Mouse (Mus musculus): ENCODE measurements at regions not wholly inside any gene's neighbourhood (a gene's known extent, or its start where the extent isn't known, plus 50 kb on each side); places are given as distances from the start of the nearest gene placed in this dataset.
"Not testable (repeated sequence)": the region's sequence is repeated elsewhere in the genome, so short reads cannot be mapped to it uniquely, and the experiment has no call there.

- TF ChIP-seq CTCF (conservative IDR thresholded peaks at IDR 0.05; ENCODE audit: low read length) (no peak), NANOG (IDR thresholded peaks at IDR 0.05; ENCODE audit: borderline replicate concordance, low read length) (peak; percentile 68; the same call in 1 of the 2 replicates)
- peaks cover 95% of the 10 kb centered on the region for H3K4me1 ChIP-seq (replicated peaks; ENCODE audit: low read depth, low read length)
- no peaks in the 10 kb centered on the region for H3K27me3 ChIP-seq (ENCODE audit: insufficient read depth, low read length)
- H3K4me3 ChIP-seq (replicated peaks; ENCODE audit: low read length), result peak overlapping the region; percentile 27
- H3K9me3 ChIP-seq (ENCODE audit: low read length), result no peaks in the 10 kb centered on the region
- H3K36me3 ChIP-seq (ENCODE audit: insufficient read depth, low read length), result peaks cover 27% of the 10 kb centered on the region; the same call in 1 of the 2 replicates
Measured at GRCm38 (mm10) chr1:136680173-136680572, 55.5 kb downstream of the Zfp281 start.

GRCm38 (mm10) chr1:136682311-136682710 is 57.6 kb downstream of the Zfp281 start:
- Histone ChIP-seq H3K36me3 (ENCODE audit: insufficient read depth, low read length) (peaks cover 25% of the 10 kb centered on the region), H3K4me1 (replicated peaks; ENCODE audit: low read depth, low read length) (peaks cover 97% of the 10 kb centered on the region), H3K4me3 (replicated peaks; ENCODE audit: low read length) (peak overlapping the region; percentile 69)
- H3K9me3 ChIP-seq (ENCODE audit: low read length); H3K27me3 ChIP-seq (ENCODE audit: insufficient read depth, low read length): not testable (repeated sequence)

- no peaks in the 10 kb centered on the region for H3K9me3 ChIP-seq (ENCODE audit: low read length)
- H3K36me3 ChIP-seq (ENCODE audit: insufficient read depth, low read length), result peaks cover 25% of the 10 kb centered on the region
- no peaks in the 10 kb centered on the region for H3K27me3 ChIP-seq (ENCODE audit: insufficient read depth, low read length)
- TF ChIP-seq CTCF (conservative IDR thresholded peaks at IDR 0.05; ENCODE audit: low read length) (no peak), POU5F1 (IDR thresholded peaks at IDR 0.05; ENCODE audit: borderline replicate concordance, low read length) (no peak), NANOG (IDR thresholded peaks at IDR 0.05; ENCODE audit: borderline replicate concordance, low read length) (no peak)
- peaks cover 96% of the 10 kb centered on the region for H3K4me1 ChIP-seq (replicated peaks; ENCODE audit: low read depth, low read length)
- peak overlapping the region; percentile 69 for H3K4me3 ChIP-seq (replicated peaks; ENCODE audit: low read length)
Measured at GRCm38 (mm10) chr1:136683061-136683531, 58.4 kb downstream of the Zfp281 start.

- Histone ChIP-seq H3K4me3 (replicated peaks; ENCODE audit: low read length) (peak overlapping the region; percentile 69), H3K36me3 (ENCODE audit: insufficient read depth, low read length) (peaks cover 24% of the 10 kb centered on the region), H3K4me1 (replicated peaks; ENCODE audit: low read depth, low read length) (peaks cover 95% of the 10 kb centered on the region), H3K27me3 (ENCODE audit: insufficient read depth, low read length) (no peaks in the 10 kb centered on the region), H3K9me3 (ENCODE audit: low read length) (no peaks in the 10 kb centered on the region)
- TF ChIP-seq CTCF (conservative IDR thresholded peaks at IDR 0.05; ENCODE audit: low read length) (no peak), NANOG (IDR thresholded peaks at IDR 0.05; ENCODE audit: borderline replicate concordance, low read length) (no peak), POU5F1 (IDR thresholded peaks at IDR 0.05; ENCODE audit: borderline replicate concordance, low read length) (no peak)
Measured at GRCm38 (mm10) chr1:136683561-136684131, 58.9 kb downstream of the Zfp281 start.

- Histone ChIP-seq H3K4me1 (replicated peaks; ENCODE audit: low read depth, low read length) (peaks cover 93% of the 10 kb centered on the region), H3K36me3 (ENCODE audit: insufficient read depth, low read length) (peaks cover 26% of the 10 kb centered on the region)
Measured at GRCm38 (mm10) chr1:136684481-136684880, 59.8 kb downstream of the Zfp281 start.

GRCm38 (mm10) chr1:136685191-136686060 is 60.7 kb downstream of the Zfp281 start:
- no peak for TF ChIP-seq POU5F1 (IDR thresholded peaks at IDR 0.05; ENCODE audit: borderline replicate concordance, low read length)
- peaks cover 23% of the 10 kb centered on the region for H3K36me3 ChIP-seq (ENCODE audit: insufficient read depth, low read length)
- H3K4me1 ChIP-seq (replicated peaks; ENCODE audit: low read depth, low read length), result peaks cover 92% of the 10 kb centered on the region
- H3K4me3 ChIP-seq (replicated peaks; ENCODE audit: low read length), result 0 out of 2 replicates have a peak overlapping the region, but pooled peaks have one; percentile 10
- no peaks in the 10 kb centered on the region for H3K27me3 ChIP-seq (ENCODE audit: insufficient read depth, low read length)
- H3K9me3 ChIP-seq (ENCODE audit: low read length), result no peaks in the 10 kb centered on the region

More at GRCm38 (mm10) chr1:136684481-136684880, 59.8 kb downstream of the Zfp281 start:
- no peaks in the 10 kb centered on the region for H3K27me3 ChIP-seq (ENCODE audit: insufficient read depth, low read length)
- peak overlapping the region; percentile 69; the same call in 1 of the 2 replicates for H3K4me3 ChIP-seq (replicated peaks; ENCODE audit: low read length)
- H3K9me3 ChIP-seq (ENCODE audit: low read length), result no peaks in the 10 kb centered on the region
- no peak for TF ChIP-seq CTCF (conservative IDR thresholded peaks at IDR 0.05; ENCODE audit: low read length)
- no peak for TF ChIP-seq POU5F1 (IDR thresholded peaks at IDR 0.05; ENCODE audit: borderline replicate concordance, low read length)
- no peak for TF ChIP-seq NANOG (IDR thresholded peaks at IDR 0.05; ENCODE audit: borderline replicate concordance, low read length)

- no peak overlapping the region for H3K4me3 ChIP-seq (replicated peaks; ENCODE audit: low read length)
- H3K4me1 ChIP-seq (replicated peaks; ENCODE audit: low read depth, low read length), result peaks cover 92% of the 10 kb centered on the region
- no peaks in the 10 kb centered on the region for H3K9me3 ChIP-seq (ENCODE audit: low read length)
- TF ChIP-seq NANOG (IDR thresholded peaks at IDR 0.05; ENCODE audit: borderline replicate concordance, low read length) (no peak), CTCF (conservative IDR thresholded peaks at IDR 0.05; ENCODE audit: low read length) (no peak), POU5F1 (IDR thresholded peaks at IDR 0.05; ENCODE audit: borderline replicate concordance, low read length) (no peak)
- H3K27me3 ChIP-seq (ENCODE audit: insufficient read depth, low read length), result no peaks in the 10 kb centered on the region
- H3K36me3 ChIP-seq (ENCODE audit: insufficient read depth, low read length), result peaks cover 24% of the 10 kb centered on the region
Measured at GRCm38 (mm10) chr1:136686467-136686866, 61.8 kb downstream of the Zfp281 start.

GRCm38 (mm10) chr1:136690068-136690467 is 65.4 kb downstream of the Zfp281 start:
- 0 out of 2 replicates have a peak overlapping the region, but pooled peaks have one; percentile 11 for H3K4me3 ChIP-seq (replicated peaks; ENCODE audit: low read length)
- H3K9me3 ChIP-seq (ENCODE audit: low read length), result no peaks in the 10 kb centered on the region
- H3K27me3 ChIP-seq (ENCODE audit: insufficient read depth, low read length), result no peaks in the 10 kb centered on the region
- TF ChIP-seq NANOG (IDR thresholded peaks at IDR 0.05; ENCODE audit: borderline replicate concordance, low read length), result 0 out of 2 replicates have a peak, but pooled peaks have one; percentile 21
- TF ChIP-seq POU5F1 (IDR thresholded peaks at IDR 0.05; ENCODE audit: borderline replicate concordance, low read length), result no peak
- no peak for TF ChIP-seq CTCF (conservative IDR thresholded peaks at IDR 0.05; ENCODE audit: low read length)
- peaks cover 17% of the 10 kb centered on the region for H3K36me3 ChIP-seq (ENCODE audit: insufficient read depth, low read length)
- peaks cover 93% of the 10 kb centered on the region for H3K4me1 ChIP-seq (replicated peaks; ENCODE audit: low read depth, low read length)
